Mouse (Mus musculus) hindbrain, embryonic 14.5 days (tissue): ENCODE measurements around the gene Adarb2. TPM values are rescaled to one million over a fixed set of nuclear protein-coding genes. Genes with fewer than 3 reads are reported as not detected.

ENCODE experiments used
- ATAC-seq: fragments of 200-750 bp; cut with Nextera tagmentation; 2 replicates; pipeline ENCODE4 v1.8.0; 2017; ENCODE audit warnings: moderate number of reproducible peaks, mild to moderate bottlenecking, moderate TSS enrichment, moderate library complexity; ENCODE audit not compliant: low FRiP score
- DNase-seq: peaks from one replicate; pipeline ENCODE4 v3.0.0-alpha.2; 2015; ENCODE audit warnings: low spot score
- H3K27ac ChIP-seq: fragments of 300-500 bp; sonication (generic); 2 replicates; pipeline ENCODE4 v1.5.1; 2014; ENCODE audit warnings: mild to moderate bottlenecking, moderate library complexity
- H3K27me3 ChIP-seq: fragments of 300-500 bp; sonication (generic); 2 replicates; pipeline ENCODE4 v1.6.1; 2014; ENCODE audit warnings: mild to moderate bottlenecking, low read length, mixed read lengths; ENCODE audit not compliant: control insufficient read depth, insufficient read depth
- H3K36me3 ChIP-seq: fragments of 300-500 bp; sonication (generic); replicated peaks from 2 replicates; pipeline ENCODE4 v1.6.1; 2014; ENCODE audit not compliant: control insufficient read depth, insufficient read depth
- H3K4me1 ChIP-seq: fragments of 300-500 bp; sonication (generic); replicated peaks from 2 replicates; pipeline ENCODE4 v1.6.1; 2014; ENCODE audit warnings: antibody characterized with exemption, low read length, mixed read lengths; ENCODE audit not compliant: control insufficient read depth, insufficient read depth
- H3K4me2 ChIP-seq: fragments of 300-500 bp; sonication (generic); replicated peaks from 2 replicates; pipeline ENCODE4 v1.6.1; 2014; ENCODE audit warnings: mild to moderate bottlenecking, moderate library complexity
- H3K4me3 ChIP-seq: fragments of 300-500 bp; sonication (generic); replicated peaks from 2 replicates; pipeline ENCODE4 v1.5.1; 2014; ENCODE audit warnings: mild to moderate bottlenecking, low read length
- H3K9ac ChIP-seq: fragments of 300-500 bp; sonication (generic); 2 replicates; pipeline ENCODE4 v1.6.1; 2014
- H3K9me3 ChIP-seq: fragments of 300-500 bp; sonication (generic); 2 replicates; pipeline ENCODE4 v1.6.1; 2016; ENCODE audit warnings: low read length; ENCODE audit not compliant: control insufficient read depth
- WGBS: fragments of 180-500 bp; shearing (Covaris S2); extraction: QIAGEN DNeasy Blood & Tissue Kit; methylation state at CpG from one replicate; pipeline ENCODE4 v1.1.7; 2014; 5-methylcytosine and 5-hydroxymethylcytosine counted together
- polyA plus RNA-seq: library from polyadenylated mRNA; unstranded; fragments of >200 nt; fragmentation: Nextera tagmentation; extraction: Ambion mirVana; gene quantifications from 2 replicates; pipeline ENCODE4 v1.2.1, GENCODE M21; 2014

Gene Adarb2
- polyA plus RNA-seq, 1 experiment from 2014 or later = 27.5 TPM

DNA sequence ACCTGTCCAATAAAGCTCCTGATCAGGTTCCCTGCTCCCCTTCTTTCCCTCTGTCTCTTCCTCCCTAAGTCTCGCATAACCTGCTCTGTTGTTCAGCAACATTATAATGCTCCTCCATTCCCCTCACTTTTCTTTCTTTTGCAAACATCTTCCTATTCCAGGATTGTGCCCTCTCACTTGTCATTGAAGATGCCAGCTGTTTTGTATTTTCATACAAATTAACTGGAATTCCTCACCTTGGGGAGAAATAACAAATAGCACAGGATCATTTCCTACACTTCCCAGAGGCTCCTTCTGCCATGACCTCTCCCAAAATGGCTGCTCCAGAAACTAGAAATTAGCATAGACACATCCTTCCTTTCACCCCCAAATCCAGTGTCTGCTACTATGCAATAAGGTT lies 276.1 kb downstream of the Adarb2 start:
- Histone ChIP-seq H3K4me2 (no peak overlapping the region), H3K36me3 (no peaks in the 10 kb centered on the region), H3K9ac (no peak overlapping the region), H3K27me3 (no peaks in the 10 kb centered on the region), H3K27ac (no peak overlapping the region), H3K4me1 (no peaks in the 10 kb centered on the region), H3K4me3 (no peak overlapping the region), H3K9me3 (no peaks in the 10 kb centered on the region)
- ATAC-seq (no peak), DNase-seq (no peak)
- WGBS = 79% methylated on average over 1 of the region's 1 CpGs

DNA sequence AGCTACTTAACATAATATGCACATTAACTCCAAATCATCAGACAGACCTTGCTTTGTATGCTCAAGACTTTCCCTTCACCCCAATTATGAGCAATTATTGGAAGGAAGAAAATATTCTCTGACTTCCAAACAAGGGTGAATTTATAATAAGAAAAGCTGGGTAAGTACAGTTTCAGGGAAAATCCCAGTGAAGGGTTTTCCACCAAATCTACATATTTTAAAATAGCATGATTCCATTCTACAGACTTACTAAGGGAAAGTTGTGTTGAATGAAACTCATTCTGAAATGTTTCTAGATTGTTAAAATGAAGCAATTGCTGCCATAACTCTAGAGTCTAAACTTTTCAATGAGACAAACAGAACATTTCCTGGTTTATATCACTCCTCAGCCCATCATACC lies 277.3 kb downstream of the Adarb2 start:
- no peak for ATAC-seq
- no peak overlapping the region for H3K4me2 ChIP-seq
- no peaks in the 10 kb centered on the region for H3K36me3 ChIP-seq
- no peak for DNase-seq
- H3K9me3 ChIP-seq = no peaks in the 10 kb centered on the region
- H3K27ac ChIP-seq = no peak overlapping the region
- no peak overlapping the region for H3K9ac ChIP-seq
- no peaks in the 10 kb centered on the region for H3K27me3 ChIP-seq
- no peaks in the 10 kb centered on the region; the same call in 1 of the 2 replicates for H3K4me1 ChIP-seq
- H3K4me3 ChIP-seq = no peak overlapping the region

DNA sequence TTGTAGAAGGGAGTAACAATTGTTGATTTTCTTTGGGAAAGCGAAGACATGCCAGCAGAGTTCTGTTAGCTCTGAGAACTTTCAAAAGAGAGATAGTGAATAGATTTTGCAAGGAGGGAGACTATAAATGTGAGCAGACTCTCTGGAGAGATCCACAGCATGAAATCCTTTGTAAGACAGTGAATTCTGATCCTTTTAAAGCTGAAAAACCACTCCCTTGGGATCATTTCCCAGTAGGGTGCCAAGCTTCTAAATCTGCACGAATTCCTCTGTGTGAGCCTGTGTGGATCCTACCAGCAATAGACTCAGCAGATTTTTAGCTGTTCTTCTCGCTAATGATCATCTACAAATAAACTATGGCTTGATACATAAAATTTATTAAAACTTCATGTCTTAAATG lies 278.7 kb downstream of the Adarb2 start:
- H3K36me3 ChIP-seq = no peaks in the 10 kb centered on the region
- H3K4me2 ChIP-seq = no peak overlapping the region
- DNase-seq = no peak
- H3K4me1 ChIP-seq = no peaks in the 10 kb centered on the region; the same call in 1 of the 2 replicates
- no peak overlapping the region for H3K9ac ChIP-seq
- no peak for ATAC-seq
- H3K9me3 ChIP-seq = no peaks in the 10 kb centered on the region
- no peaks in the 10 kb centered on the region for H3K27me3 ChIP-seq
- H3K4me3 ChIP-seq = no peak overlapping the region
- 55% methylated on average over 3 of the region's 3 CpGs for WGBS
- H3K27ac ChIP-seq = no peak overlapping the region

DNA sequence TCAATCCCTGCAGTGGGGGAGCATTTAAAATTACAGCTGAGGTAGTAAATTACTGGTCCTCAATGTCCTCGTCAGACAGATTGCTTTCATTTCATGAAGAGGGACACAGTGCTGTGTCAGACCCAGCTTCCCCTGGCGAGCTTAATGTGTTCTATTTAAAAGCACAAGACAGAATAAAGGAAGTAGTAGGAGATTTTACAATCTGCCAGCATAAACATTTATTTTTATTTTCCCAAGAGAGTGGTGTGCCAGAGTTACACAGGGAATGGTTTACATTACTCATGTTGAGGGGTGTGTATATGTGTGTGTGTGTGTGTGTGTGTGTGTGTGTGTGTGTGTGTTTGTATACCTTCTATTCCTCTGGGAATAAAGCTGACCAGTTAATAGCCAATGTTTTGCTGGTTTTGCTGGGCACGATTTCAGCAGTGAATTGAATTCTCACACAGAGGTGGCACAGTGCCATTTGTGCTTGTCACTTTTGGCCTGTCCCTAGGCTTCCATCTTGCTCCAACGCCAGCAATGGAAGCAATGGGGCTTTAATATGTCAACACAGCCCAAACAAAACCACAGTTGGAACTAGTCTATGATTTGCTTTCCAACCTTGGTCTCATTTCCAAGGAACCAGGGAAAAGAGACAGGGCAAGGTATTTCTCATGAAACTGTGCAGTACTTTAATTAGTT lies 282.1 kb downstream of the Adarb2 start:
- no peak overlapping the region for H3K27ac ChIP-seq
- peak; percentile 85 for ATAC-seq
- WGBS = 35% methylated on average over 4 of the region's 4 CpGs
- no peak overlapping the region for H3K9ac ChIP-seq
- no peaks in the 10 kb centered on the region for H3K36me3 ChIP-seq
- no peaks in the 10 kb centered on the region; the same call in 1 of the 2 replicates for H3K4me1 ChIP-seq
- H3K9me3 ChIP-seq = no peaks in the 10 kb centered on the region
- H3K27me3 ChIP-seq = no peaks in the 10 kb centered on the region
- peak; percentile 50 for DNase-seq
- H3K4me3 ChIP-seq = no peak overlapping the region
- H3K4me2 ChIP-seq = no peak overlapping the region

DNA sequence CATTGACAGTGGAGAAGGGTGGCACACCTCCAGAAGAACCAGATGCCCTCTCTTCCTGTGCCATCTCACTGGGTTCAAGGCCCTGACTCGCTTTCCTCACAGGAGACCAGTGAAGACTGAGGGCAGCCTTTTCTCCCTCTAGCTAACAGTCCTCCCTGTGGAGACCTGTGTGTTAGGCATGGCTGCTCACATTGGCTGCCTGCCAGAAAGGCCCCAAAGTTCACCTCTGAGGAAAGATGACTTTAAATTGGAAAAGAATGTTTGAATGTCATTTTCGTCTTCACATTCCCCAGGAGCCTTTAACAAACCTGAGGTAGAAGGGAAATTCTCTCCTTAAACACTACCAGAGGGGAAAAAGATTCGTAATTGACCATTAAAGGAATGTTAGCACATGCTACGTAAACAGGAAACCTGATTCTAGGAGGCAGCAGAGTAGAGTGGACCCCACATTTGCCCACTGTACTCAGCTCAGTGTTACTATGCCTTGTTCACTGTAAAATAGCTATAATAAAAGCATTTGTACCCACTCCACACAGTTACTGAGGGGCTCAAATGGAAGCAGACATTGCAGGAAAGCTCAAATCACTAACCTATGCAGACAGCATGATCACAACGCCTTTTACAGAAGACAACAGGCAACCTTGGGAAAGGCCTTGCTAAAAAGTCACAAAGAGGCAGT lies 285.2 kb downstream of the Adarb2 start:
- Histone ChIP-seq H3K9me3 (no peaks in the 10 kb centered on the region), H3K9ac (no peak overlapping the region), H3K4me3 (no peak overlapping the region), H3K4me2 (no peak overlapping the region), H3K27ac (no peak overlapping the region), H3K36me3 (no peaks in the 10 kb centered on the region), H3K27me3 (no peaks in the 10 kb centered on the region), H3K4me1 (no peaks in the 10 kb centered on the region; the same call in 1 of the 2 replicates)
- ATAC-seq (no peak), DNase-seq (no peak)
- 68% methylated on average over 5 of the region's 5 CpGs for WGBS

DNA sequence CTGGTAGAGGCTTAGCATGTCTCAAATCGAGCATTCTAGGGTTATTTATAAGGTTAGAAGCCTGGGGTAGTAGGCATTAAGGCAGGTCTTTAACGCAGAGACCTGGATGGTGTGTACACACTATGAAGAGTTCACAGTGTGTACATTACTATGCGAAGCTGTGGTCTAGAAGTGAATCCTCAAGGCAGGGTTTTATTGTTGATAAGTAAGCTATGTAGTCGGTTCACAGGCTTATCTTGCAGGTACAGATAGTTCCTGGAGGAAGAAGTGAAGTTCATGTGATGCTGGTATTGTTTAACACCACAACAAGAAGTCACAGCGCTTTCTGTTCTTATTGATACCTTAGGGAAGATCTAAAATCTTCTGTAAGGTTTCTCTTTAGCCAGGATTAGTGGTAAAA lies 290.7 kb downstream of the Adarb2 start:
- Histone ChIP-seq H3K36me3 (no peaks in the 10 kb centered on the region), H3K27me3 (no peaks in the 10 kb centered on the region), H3K27ac (no peak overlapping the region), H3K9ac (no peak overlapping the region), H3K4me3 (no peak overlapping the region), H3K4me2 (no peak overlapping the region), H3K9me3 (no peaks in the 10 kb centered on the region), H3K4me1 (no peaks in the 10 kb centered on the region)
- 85% methylated on average over 5 of the region's 5 CpGs for WGBS
- DNase-seq (no peak), ATAC-seq (no peak)

DNA sequence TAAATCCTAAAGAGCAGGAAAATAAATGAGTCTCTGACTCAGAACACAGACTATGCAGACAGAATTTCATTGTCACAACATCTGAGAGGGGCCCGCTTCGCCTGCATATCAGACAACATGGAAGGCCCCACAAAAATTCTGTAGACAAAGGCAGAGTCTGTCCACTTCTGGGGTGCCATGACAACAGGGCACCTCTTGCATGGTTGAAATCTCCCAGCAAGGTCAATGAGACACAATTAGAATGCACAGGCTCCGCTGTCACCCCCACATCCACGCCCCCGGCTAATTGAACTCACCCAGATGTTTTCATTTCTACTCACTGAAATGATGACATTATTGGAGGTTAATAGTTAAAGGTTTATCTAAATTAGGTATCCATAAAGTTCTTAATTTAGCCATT lies 296.9 kb downstream of the Adarb2 start:
- H3K27ac ChIP-seq = no peak overlapping the region
- 0 out of 2 replicates have a peak, but pooled peaks cover 3% of the 10 kb centered on the region for H3K4me1 ChIP-seq
- H3K4me2 ChIP-seq = no peak overlapping the region
- WGBS = 33% methylated on average over 5 of the region's 5 CpGs
- no peak overlapping the region for H3K9ac ChIP-seq
- no peaks in the 10 kb centered on the region for H3K9me3 ChIP-seq
- H3K27me3 ChIP-seq = no peaks in the 10 kb centered on the region
- ATAC-seq (no peak), DNase-seq (no peak)
- no peaks in the 10 kb centered on the region for H3K36me3 ChIP-seq
- no peak overlapping the region for H3K4me3 ChIP-seq

DNA sequence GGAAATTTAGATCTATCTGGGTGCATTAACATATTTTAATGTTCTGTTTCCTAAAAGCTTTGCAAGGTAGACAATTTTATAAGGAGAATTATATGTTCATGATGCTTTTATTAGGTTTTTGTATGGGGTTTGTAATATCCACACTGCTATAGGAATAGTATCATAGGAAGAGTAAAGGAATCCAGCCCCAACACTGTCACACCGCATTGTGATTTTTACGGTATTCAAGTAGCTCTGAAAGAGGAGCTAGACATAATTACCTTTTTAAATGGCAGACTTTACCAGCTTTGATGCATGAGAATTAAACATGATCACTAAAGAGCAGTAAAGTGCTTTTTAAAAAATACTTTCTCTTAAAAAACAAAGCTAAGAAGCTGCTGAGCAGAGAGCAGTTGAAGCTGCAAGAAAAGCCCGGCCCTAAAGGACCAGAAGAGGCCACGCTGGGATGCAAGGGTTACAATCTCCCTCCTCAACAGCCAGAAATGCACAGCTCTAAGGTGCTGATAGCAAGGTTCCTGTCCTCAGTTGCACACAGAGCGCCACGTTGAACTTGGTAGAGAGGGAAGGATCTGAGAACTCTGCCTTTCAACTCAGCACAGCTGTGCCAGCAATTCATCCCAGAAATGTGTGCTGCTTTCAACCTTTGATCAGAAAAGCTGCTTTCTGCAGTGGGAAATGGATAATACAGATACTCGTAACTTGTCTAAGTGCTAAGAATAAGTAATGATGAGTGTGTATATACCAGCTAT lies 308.6 kb downstream of the Adarb2 start:
- H3K27me3 ChIP-seq = no peaks in the 10 kb centered on the region
- ATAC-seq (no peak), DNase-seq (no peak)
- no peak overlapping the region for H3K9ac ChIP-seq
- H3K27ac ChIP-seq = no peak overlapping the region
- WGBS = 75% methylated on average over 7 of the region's 7 CpGs
- H3K9me3 ChIP-seq = no peaks in the 10 kb centered on the region
- no peaks in the 10 kb centered on the region for H3K36me3 ChIP-seq
- no peak overlapping the region for H3K4me2 ChIP-seq
- no peaks in the 10 kb centered on the region for H3K4me1 ChIP-seq
- no peak overlapping the region for H3K4me3 ChIP-seq

DNA sequence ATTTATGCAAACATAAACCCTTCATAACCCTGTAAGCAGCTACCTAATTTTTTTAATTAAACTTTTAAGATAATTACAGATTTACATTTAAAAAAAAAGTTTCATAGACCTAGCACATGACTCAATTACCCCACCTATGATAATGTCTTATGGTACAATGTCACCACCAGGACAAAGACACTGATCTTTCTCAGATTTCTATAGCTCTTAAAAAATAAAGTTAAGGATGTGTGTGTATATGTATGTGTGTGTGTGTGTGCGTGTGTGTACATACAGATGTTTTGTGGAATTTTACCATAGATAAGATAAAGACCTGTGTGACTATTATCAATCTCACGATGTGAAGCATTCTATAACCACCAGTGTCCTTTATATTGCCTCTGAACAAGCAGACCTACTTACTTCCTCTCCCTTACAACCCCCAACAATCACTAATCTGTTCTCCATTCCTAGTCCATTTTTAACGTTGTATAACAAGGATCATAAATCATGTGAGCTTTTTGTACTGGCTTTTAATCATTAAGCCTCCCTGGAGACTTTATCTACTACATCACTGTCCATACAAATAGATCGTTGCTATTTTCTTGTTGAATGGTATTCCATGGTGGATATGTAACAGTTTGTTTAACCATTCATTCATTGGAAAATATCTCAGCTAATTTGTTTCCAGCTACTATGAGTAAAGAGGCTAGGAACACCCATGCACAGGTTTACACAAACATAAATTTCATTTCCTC lies 313.5 kb downstream of the Adarb2 start:
- H3K4me1 ChIP-seq = no peaks in the 10 kb centered on the region
- H3K4me2 ChIP-seq = no peak overlapping the region
- H3K4me3 ChIP-seq = no peak overlapping the region
- no peaks in the 10 kb centered on the region for H3K36me3 ChIP-seq
- H3K27me3 ChIP-seq = no peaks in the 10 kb centered on the region
- ATAC-seq (no peak), DNase-seq (peak; percentile 35)
- H3K9me3 ChIP-seq = no peaks in the 10 kb centered on the region
- H3K9ac ChIP-seq = no peak overlapping the region
- H3K27ac ChIP-seq = no peak overlapping the region
- 58% methylated on average over 4 of the region's 4 CpGs for WGBS
